Mouse (Mus musculus): ENCODE data around the gene Grn.
A peak's percentile ranks its signal among the peaks of the same experiment; 100 is the strongest.

Gene Grn

GRCm38 (mm10) chr11:102443740-102444139, 13.6 kb downstream of the Grn start:
- no peak for DNase-seq (ENCODE audit: low spot score)

GRCm38 (mm10) chr11:102444321-102444720, 14.2 kb downstream of the Grn start:
- DNase-seq (ENCODE audit: low spot score), result no peak

- no peak for DNase-seq (ENCODE audit: low spot score)
Observed at GRCm38 (mm10) chr11:102444781-102445180, 14.7 kb downstream of the Grn start.

- peak; percentile 54 for DNase-seq (ENCODE audit: low spot score)
Observed at GRCm38 (mm10) chr11:102445264-102445890, 15.3 kb downstream of the Grn start.

- DNase-seq (ENCODE audit: low spot score), result peak; percentile 48
Observed at GRCm38 (mm10) chr11:102445891-102446361, 15.8 kb downstream of the Grn start.

GRCm38 (mm10) chr11:102446581-102447461, 16.7 kb downstream of the Grn start:
- no peak for DNase-seq (ENCODE audit: low spot score)

- DNase-seq (ENCODE audit: low spot score), result peak; percentile 74
Observed at GRCm38 (mm10) chr11:102447497-102447896, 17.4 kb downstream of the Grn start, which contains the start of gene Fam171a2. TSS of gene Fam171a2 (minus strand) at chr11:102447682.

- DNase-seq (ENCODE audit: low spot score), result no peak
Observed at GRCm38 (mm10) chr11:102448327-102448726, 18.2 kb downstream of the Grn start.

GRCm38 (mm10) chr11:102449043-102450008, 19.2 kb downstream of the Grn start:
- no peak for DNase-seq (ENCODE audit: low spot score)

GRCm38 (mm10) chr11:102453131-102453530, 23.0 kb downstream of the Grn start:
- no peak for DNase-seq (ENCODE audit: low spot score)

- DNase-seq (ENCODE audit: low spot score), result peak; percentile 81
Observed at GRCm38 (mm10) chr11:102455740-102456396, 25.8 kb downstream of the Grn start.

GRCm38 (mm10) chr11:102460541-102460940, 30.4 kb downstream of the Grn start:
- no peak for DNase-seq (ENCODE audit: low spot score)

GRCm38 (mm10) chr11:102461764-102462163, 31.6 kb downstream of the Grn start:
- DNase-seq (ENCODE audit: low spot score), result no peak

GRCm38 (mm10) chr11:102464901-102465300, 34.8 kb downstream of the Grn start:
- DNase-seq (ENCODE audit: low spot score), result no peak

- DNase-seq (ENCODE audit: low spot score), result peak; percentile 58
Observed at GRCm38 (mm10) chr11:102465713-102466436, 35.8 kb downstream of the Grn start.

- peak; percentile 91 for DNase-seq (ENCODE audit: low spot score)
Observed at GRCm38 (mm10) chr11:102467041-102467631, 37.0 kb downstream of the Grn start.

GRCm38 (mm10) chr11:102469648-102470357, 39.7 kb downstream of the Grn start, which contains the start of gene Itga2b:
TSS of gene Itga2b (minus strand) at chr11:102470122.
- DNase-seq (ENCODE audit: low spot score), result no peak

GRCm38 (mm10) chr11:102475027-102475426, 44.9 kb downstream of the Grn start:
- no peak for DNase-seq (ENCODE audit: low spot score)

GRCm38 (mm10) chr11:102478671-102479070, 48.6 kb downstream of the Grn start:
- DNase-seq (ENCODE audit: low spot score), result no peak

All from testis, postnatal 14 days (tissue).